Mouse (Mus musculus) v-Abl transformed pro-B cells (cell line): ENCODE measurements at regions not wholly inside any gene's neighbourhood (a gene's known extent, or its start where the extent isn't known, plus 50 kb on each side); places are given as distances from the start of the nearest gene placed in this dataset.

Experiments used
- in situ Hi-C, 2 experiments: fragments of 400-800 bp; cut with MboI; formaldehyde crosslinking; loops; one replicate each; pipeline ENCODE4 v1.15.1; 2025; ENCODE audit not compliant: unreplicated experiment in 2 of 2

DNA sequence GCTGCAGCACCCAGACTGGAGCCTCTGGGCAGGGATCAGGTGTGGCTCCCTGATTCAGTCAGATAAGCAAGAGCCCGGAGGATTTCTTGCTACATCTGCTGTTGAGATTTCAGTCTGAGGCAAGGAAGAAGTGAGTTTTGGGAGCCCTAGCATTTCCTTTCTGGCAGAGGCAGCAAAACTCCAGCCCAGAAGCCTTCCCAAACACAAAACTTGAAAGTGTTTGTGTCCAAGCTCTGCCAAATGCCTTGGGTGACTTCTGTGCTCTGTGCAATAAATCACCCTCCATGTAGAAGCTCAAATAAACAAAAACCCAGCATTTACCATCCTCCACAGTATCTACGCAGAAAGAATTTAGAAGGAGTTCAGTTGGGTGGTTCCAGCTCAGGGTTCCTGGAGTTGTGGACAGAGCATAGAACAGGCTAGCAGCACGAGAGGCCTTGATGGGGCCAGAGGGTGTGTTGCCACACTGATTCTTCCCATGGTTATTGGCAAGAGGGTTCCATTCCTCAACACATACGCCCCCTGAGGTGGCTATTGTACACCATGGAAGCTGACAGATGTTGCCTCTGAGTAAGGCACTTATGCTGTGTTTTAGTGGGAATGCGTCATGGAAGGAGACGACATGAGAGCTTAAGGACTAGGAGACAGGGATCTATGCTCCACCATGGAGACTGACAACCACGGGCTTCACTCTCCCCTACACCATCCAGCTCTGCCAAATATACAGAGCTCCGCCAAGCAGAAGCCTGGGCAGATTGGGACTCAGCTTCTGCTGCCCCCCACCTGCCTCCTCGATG, 125.1 kb downstream of the Tmem17 start:
- in situ Hi-C loops, result loop anchor here in 1 of 2 experiments (5.0 to 10.0 kb wide), 3 partner anchors 35 to 928 kb away; no protein-coding TSS in a partner anchor

DNA sequence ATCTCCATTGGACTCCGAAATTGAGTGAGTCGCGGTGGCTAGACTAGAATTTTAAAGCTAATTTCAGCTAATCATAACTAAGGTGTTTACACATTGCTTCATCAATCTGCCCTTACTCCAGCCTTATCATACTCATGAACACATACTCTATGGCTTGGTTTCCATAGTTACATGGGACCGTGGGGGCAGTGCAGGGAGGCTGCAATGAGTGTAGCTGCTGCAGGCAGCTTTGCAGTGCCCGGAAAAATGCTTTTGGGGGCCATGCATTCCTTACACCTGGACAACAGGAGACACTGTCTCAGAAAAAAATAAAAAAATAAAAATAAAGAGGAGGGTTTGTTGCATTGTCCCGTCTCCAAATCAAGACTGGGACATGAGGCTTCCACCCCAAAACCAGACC, 126.3 kb downstream of the Tmem17 start:
- in situ Hi-C loops, result loop anchor here in 1 of 2 experiments (5.0 to 10.0 kb wide), 3 partner anchors 34 to 927 kb away; no protein-coding TSS in a partner anchor

DNA sequence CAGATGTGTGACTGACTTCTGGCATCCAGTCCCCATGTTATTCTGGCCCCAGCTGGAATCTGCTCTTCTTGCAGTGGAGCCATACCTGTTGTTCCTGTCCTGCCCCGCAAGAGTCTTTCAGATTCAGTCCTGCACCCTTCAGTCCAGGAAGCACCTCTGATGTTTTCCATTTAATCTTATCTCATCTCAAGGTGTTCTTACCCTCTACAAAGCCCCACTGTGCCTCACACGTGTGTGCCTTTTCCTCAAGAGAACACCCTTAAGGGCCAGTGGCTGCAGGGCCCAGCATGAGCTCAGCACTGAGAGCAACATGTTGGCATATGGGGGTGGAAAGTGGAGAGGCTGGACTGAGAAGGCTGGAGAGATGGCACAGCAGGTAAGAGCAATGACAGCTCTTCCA, 126.8 kb downstream of the Tmem17 start:
- in situ Hi-C loops, result loop anchor here in 1 of 2 experiments (5.0 to 10.0 kb wide), 3 partner anchors 34 to 926 kb away; no protein-coding TSS in a partner anchor

DNA sequence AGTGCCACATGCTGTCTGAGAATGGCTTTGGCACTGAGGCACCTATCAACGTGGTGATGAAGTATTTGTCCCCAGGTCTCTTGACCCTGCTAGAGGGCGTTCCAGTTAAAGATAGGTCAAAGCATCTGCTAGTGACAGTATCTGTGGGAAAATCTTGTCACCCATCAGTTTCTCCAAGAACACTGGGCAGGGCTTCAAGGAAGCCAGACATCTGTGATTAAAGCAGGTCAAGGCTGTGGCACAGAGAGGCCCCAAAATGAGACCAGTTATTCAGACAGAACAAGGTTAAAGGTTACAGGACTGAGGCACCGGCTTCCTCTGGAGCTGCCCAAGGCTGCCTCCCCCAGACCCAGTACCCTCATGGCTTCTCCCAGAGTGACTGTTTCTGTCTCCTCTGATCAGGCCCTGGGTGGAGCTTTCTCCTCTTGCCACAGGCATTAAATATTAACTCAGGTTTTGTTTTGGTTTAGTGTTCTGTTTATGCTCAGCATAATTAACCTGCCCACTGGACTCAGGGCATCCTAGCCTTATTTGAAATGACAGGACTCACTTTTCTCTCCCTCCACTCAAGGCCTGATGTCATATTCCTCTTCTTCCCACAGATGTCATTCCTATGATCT, 128.6 kb downstream of the Tmem17 start:
- in situ Hi-C loops, result loop anchor here in 1 of 2 experiments (10.0 kb wide), 1 partner anchor 644 kb away; no protein-coding TSS in a partner anchor

DNA sequence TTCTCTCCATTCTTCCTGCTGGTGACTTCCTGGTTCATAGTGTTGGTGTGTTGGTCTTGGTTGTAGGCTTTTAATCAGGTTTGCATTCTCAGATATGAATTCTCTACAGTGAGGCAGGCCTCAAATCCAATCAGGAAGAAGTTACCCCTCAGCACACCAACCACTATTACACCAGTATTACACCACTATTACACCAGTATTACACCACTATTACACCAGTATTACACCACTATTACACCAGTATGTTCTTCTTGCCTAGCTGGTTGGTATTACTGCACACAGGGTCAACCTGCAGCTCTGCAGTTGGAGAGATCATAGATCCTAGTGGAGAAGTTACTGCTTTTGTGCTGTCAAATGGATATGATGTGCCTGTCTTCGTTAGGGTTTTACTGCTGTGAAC, 129.6 kb downstream of the Tmem17 start:
- in situ Hi-C loops, result loop anchor here in 1 of 2 experiments (10.0 kb wide), 1 partner anchor 643 kb away; no protein-coding TSS in a partner anchor

DNA sequence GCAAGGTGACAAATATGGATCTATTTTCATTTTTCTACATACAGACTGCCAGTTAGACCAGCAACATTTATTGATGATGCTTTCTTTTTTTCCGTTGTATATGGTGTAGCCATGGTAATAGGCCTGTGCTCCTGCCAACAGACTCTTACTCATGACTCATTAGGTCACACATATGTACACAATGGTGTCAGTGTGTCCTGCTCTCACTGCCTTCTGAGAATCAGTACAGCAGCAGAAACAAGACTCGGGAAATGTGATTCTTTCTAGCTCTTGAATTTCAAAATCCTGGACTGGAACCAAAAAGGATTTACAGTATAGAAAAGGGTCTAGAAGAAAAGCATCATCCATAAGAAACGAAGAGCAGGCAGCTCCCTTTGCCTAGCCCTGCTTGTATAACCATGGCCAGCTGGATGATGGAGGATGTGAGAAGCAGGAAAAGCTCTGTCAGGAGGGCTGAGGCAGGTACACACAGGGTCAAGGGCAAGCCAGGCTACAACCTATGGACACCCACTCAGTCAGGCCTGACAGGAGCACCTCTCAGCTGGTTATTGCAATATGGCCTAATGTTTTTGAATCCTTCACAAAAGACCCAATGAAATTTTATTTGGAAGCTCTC, 132.2 kb downstream of the Tmem17 start:
- in situ Hi-C loops, result loop anchor here in 1 of 2 experiments (10.0 kb wide), 1 partner anchor 641 kb away; no protein-coding TSS in a partner anchor

DNA sequence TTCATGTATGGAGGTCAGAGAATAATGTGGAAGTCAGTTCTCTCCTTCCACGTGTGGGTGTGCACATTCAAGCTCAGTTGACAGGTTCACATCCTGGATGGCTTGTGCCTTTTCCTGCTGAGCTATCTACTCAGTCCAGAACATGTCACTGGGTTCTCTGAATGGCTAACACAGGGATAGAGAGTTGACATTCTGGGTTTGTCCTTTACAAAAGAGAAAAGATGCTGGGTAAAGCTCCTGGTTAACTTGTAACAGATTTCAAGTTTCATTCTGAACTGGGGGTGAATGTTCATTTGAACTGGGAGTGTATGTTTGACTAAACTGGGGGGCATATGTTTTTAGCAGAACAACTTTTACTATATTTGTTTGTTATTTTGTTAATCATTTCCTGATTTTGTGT, 133.0 kb downstream of the Tmem17 start:
- in situ Hi-C loops, result loop anchor here in 1 of 2 experiments (10.0 kb wide), 1 partner anchor 640 kb away; no protein-coding TSS in a partner anchor

DNA sequence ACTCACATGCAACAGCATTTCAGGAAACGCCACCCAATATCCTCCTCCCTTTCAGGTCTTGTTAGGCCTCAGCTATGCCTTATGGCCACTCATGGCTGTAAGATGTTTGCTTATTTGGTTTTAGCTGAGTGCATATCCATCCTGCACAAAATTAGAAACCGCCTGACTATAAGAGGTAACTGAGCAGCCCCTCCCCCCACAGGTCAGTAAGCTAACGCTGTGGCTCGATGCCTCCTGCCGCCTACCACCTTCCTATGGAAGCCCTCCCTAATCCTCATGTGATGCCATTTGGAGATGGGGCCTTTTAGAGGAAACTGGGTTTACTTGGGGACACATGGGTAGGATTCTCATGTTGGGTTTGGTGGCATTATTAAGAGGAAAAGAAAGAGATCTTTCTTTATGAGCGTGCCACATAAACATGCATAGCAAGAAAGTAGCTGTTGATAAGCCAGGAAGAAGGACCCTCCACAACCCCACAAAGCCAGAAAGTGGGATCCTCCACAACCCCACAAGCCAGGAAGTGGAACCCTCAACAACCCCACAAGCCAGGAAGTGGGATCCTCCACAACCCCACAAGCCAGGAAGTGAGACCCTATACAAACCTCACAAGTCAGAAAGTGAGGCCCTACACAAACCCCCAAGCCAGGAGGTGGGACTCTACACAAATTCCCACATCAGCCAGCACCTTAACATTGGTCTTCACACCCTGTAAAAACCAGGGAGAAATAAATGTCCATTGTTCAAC, 134.5 kb downstream of the Tmem17 start:
- in situ Hi-C loops, result loop anchor here in 1 of 2 experiments (10.0 kb wide), 1 partner anchor 638 kb away; no protein-coding TSS in a partner anchor

DNA sequence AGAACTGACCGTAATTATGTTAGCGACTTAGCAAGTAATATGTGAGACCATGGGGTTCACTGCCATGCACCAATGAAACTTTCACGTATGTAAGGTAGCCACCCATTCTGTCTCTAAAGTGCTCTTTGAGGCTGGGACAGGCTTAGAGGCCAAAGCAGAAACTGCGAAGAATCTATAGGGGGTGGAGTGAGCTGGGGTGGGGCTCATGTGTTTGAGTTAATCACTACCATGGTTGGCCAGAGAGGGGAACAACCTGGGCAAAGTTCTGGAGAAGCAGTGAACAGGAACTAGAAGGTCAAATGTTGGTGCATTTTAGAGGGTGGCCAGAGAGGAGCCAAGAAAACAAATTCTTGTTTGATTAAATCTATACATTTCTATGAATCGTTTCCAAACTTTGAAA, 136.4 kb downstream of the Tmem17 start:
- in situ Hi-C loops, result loop anchor here in 1 of 2 experiments (10.0 kb wide), 1 partner anchor 637 kb away; no protein-coding TSS in a partner anchor

DNA sequence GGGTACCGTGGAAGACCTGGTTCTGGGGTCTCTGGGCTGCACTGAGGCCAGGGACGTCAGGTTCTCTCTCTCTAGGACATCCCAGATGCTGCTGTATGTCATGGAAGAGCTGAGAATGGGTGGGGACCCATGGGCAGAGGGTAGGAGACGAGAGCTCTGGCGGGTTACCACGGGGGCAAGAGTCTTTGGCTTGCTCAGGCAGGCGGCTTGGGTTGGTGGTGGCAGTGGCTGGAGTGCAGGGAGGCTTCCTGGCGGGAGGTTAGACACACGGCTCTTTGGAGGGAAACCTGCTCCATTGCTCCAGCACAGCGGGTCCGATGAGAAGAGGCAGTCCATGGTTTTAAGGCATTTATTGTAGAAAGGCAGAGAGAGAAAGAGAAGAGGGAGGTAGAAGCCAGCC, 138.9 kb downstream of the Tmem17 start:
- in situ Hi-C loops, result no loop called here

DNA sequence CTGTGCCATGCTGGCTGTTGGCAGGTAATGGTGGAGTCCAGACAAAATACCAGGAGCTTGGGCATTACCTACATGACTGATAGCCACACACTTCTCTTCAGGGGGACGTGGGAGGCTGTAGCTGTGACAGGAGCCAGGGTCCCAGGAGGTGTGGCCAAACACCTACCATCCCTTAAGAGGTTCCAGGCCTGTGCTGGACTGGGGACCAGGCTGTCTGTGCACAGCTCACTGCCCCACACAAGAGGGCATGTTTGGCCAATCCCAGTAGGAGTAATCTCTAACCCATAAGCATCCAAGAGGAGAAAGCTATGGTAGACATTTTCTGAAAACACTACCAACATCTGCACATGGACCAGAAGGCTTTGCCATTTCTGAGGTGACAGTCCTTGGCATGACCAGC, 139.4 kb downstream of the Tmem17 start:
- in situ Hi-C loops, result no loop called here

DNA sequence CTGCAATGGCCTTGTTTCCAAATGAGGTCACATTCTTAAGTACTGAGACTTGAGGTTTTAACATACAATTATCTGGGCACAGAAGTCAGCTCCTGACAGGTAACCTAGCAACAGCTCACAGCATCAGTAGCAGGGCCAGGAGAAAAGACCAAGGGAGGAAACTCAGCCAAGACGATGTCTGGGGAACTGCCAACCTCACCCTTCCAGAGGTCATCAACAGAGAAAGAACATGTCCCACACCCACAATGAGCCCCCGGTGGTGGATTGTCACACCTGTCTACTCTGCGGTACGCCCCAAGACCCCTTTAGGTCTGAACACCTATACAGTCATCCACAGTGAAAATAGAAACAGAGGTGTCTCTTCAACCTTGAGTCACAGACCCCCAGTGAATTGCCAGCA, 140.0 kb downstream of the Tmem17 start:
- in situ Hi-C loops, result no loop called here

DNA sequence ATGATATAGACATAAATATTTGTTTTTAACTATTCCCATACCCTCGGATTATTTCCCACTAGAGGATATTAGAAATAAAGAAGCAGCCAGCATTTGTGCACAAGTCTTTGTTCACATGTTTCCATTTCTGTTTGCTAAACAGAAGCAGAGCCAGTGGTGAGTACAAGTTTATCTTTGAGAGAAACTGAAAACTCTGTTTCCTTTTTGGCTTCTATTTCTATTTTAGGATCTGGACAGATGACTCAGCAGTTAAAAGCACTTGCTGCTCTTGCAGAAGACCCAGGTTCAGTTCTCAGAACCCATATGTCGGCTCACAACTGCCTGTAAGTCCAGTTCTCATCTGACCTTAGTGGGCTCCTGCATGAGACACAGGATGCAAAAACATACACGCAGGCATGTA, 141.0 kb downstream of the Tmem17 start:
- in situ Hi-C loops, result no loop called here

DNA sequence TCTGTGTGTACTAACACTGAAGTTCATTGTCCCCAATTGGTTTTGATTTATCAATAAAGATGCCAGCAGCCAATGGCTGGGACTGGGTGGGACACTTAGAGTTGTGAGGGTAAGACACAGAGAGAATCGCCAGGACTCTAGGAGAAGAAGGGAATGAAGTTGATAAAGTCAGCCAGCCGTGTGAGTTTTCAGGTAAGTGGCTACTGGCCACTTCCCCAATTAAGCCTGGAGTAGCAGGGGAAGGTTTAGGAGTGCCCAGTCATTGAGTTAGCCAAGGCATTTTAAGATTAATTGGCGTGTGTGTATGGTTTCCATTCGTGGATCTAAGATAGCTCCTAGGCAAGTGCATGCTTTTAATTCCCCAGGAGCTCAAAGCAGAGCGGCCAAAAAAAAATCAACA, 141.5 kb downstream of the Tmem17 start:
- in situ Hi-C loops, result no loop called here

DNA sequence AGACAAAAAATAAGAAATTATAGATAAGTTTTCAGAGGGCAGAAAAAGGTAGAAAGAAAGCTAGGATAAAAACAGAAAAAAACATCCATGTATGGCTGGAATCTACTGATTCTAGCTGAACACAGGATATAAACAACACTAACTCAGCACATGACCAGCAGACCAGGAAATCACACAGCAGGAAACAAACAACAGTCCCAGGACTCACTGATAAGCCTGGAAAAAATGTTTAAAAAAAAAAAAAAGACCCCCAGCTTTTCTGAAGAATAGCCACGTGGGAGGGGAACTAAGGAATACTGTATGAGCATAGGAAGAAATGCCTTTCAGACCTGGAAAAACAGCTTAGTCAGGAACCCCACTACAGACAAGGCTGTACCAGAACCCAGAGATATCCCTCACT, 145.7 kb downstream of the Tmem17 start:
- in situ Hi-C loops, result no loop called here

DNA sequence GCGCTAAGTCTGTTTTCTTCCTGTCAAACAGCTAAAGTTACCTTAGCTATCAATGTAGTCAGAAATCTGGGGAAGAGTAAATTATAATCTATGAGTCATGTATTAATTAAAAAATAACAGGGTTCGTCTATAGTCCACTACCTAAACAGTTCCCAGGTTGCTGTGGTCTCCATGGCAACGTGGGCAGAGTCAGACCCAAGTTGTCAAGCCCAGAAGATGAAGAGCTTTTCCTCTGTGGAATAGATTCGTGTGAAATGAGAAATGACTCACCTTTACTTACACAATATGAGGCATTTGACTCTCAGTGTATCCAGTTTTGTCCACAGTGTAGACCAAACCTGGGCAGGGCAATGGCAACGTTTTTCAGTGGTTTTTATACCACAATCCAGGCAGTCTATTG, 149.2 kb downstream of the Tmem17 start:
- in situ Hi-C loops, result no loop called here

DNA sequence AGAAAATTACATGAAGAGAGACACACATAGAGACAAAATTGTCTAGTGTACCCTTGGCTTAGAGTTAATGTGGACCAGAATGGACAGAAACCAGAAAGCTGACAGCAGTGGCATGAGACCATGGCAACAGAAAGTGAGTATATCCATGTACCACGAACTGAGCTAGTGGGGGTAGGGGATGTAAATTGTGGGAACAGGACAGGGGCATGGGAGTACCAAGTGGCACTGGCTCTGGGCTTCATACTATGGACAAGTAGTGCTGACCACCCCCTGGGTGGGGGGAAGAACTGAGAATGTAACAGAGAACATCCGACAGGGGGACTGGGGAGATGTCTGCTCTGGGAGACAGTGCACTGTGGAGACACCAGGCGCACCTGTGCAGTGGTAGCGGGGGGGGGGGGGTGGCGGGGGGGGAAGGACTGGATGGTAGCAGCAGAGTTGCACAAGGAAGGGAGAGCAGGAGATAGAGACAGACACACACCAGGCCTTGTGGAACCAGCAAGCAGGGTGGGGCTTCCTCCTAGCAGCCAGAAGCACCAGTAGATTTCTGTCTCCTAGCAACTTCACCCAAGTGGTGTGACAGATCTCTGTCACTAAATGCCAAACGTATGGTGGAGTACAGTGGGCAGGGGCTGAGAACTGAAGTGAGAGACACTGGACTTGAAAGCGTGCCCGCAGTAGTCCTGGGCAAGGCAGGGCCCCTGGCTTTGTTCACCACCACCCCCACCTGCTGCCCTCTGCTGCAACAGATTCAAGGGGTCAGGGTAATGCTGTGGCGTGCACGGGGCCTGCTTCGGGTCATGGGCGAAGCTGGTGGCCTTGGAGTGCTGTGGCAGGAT, 150.0 kb downstream of the Tmem17 start:
- in situ Hi-C loops, result no loop called here

DNA sequence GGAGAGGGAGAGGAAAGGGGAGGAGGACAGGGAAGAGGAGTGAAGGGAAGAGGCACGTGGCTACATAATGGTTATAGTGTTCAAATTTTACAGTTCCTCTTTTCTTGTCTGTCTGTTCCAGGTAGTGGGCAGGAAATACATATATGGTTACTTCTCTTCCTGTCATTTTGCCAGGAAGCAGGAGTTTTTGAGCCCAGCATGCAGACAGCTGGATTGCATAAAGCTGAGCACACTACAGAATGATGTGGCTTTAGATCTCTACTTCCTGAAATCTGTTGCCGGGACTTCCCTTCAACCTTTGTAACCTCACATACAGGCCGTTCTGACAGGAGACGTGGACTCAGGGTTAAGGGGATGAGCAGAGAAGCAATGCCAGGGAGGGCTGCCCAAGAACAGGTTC, 154.1 kb downstream of the Tmem17 start:
- in situ Hi-C loops, result no loop called here

DNA sequence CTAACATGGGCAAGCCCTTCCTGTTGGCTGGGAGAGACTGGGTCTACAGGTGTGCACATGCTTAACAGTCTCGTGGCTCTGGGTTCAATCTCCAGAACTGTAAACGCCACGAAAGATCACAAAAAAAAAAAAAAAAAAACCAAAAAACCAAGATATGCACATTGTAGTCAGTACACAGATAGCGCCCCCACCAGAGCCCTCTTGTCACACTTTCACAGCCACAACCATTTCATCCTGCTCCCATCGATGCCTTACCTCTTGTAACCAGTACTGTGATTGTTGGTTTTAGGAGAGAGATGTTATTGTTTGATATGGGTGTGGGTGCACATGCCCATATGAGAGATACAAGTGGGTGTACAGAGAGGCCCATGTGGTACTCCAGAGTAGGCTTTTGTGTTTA, 154.5 kb downstream of the Tmem17 start:
- in situ Hi-C loops, result no loop called here

DNA sequence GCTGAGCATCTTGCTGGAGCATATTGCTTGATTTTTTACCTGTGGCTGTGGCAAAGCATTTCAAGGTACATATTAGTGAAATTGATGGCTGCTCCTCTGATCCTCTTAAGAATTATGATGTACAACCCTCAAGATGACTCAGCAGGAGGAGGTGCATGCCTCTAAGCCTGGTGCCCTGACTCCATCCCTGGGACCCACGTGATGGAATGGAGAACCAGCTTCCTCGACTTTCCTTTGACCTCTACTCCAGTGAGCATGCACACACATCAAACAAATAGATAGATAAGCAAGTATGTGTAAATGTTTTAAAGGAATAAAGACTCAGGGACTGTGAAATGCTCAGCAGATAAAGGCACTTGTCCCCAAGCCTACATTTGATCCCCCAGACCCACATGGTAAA, 156.3 kb downstream of the Tmem17 start:
- in situ Hi-C loops, result no loop called here
